Mouse (Mus musculus) stomach, embryonic 14.5 days (tissue): ENCODE measurements around the gene Ppp1r36. TPM values are rescaled to one million over a fixed set of nuclear protein-coding genes. Genes with fewer than 3 reads are reported as not detected.
"Not testable (repeated sequence)": the region's sequence is repeated elsewhere in the genome, so short reads cannot be mapped to it uniquely, and the experiment has no call there.

Experiments
- ATAC-seq: fragments of 200-750 bp; cut with Nextera tagmentation; 2 replicates; pipeline ENCODE4 v1.8.0; 2017; ENCODE audit warnings: low read depth, moderate TSS enrichment; ENCODE audit not compliant: insufficient number of reproducible peaks, insufficient read depth, low FRiP score
- H3K27ac ChIP-seq: fragments of 300-500 bp; sonication (generic); 2 replicates; pipeline ENCODE4 v1.5.1; 2014; ENCODE audit warnings: mild to moderate bottlenecking, low read length, moderate library complexity, mixed read lengths
- H3K27me3 ChIP-seq: fragments of 300-500 bp; sonication (generic); 2 replicates; pipeline ENCODE4 v1.6.1; 2014; ENCODE audit warnings: low read length, control low read depth, mixed read lengths; ENCODE audit not compliant: control insufficient read depth, insufficient read depth
- H3K36me3 ChIP-seq: fragments of 300-500 bp; sonication (generic); 2 replicates; pipeline ENCODE4 v1.6.1; 2014; ENCODE audit warnings: mild to moderate bottlenecking, control low read depth, low read length, moderate library complexity, mixed read lengths; ENCODE audit not compliant: control insufficient read depth, insufficient read depth
- H3K4me1 ChIP-seq: fragments of 300-500 bp; sonication (generic); 2 replicates; pipeline ENCODE4 v1.6.1; 2014; ENCODE audit warnings: low read length, control low read depth, mixed read lengths; ENCODE audit not compliant: control insufficient read depth, insufficient read depth
- H3K4me2 ChIP-seq: fragments of 300-500 bp; sonication (generic); replicated peaks from 2 replicates; pipeline ENCODE4 v1.6.1; 2014; ENCODE audit warnings: low read depth, low read length, control low read depth
- H3K4me3 ChIP-seq: fragments of 300-500 bp; sonication (generic); 2 replicates; pipeline ENCODE4 v1.5.1; 2014; ENCODE audit warnings: low read depth, low read length, control low read depth
- H3K9ac ChIP-seq: fragments of 300-500 bp; sonication (generic); replicated peaks from 2 replicates; pipeline ENCODE4 v1.6.1; 2014; ENCODE audit warnings: low read depth, mild to moderate bottlenecking, control low read depth, low read length, moderate library complexity, mixed read lengths
- H3K9me3 ChIP-seq: fragments of 300-500 bp; sonication (generic); 2 replicates; pipeline ENCODE4 v1.6.1; 2016; ENCODE audit warnings: low read depth, low read length, control low read depth; ENCODE audit not compliant: control insufficient read depth
- whole genome bisulfite sequencing: fragments of 180-500 bp; shearing (Covaris S2); extraction: QIAGEN DNeasy Blood & Tissue Kit; methylation state at CpG from one replicate; pipeline ENCODE4 v1.1.7; 2014; 5-methylcytosine and 5-hydroxymethylcytosine counted together
- polyA plus RNA-seq: library from polyadenylated mRNA; unstranded; fragments of >200 nt; fragmentation: Nextera tagmentation; extraction: Ambion mirVana; gene quantifications from 2 replicates; pipeline ENCODE4 v1.2.1, GENCODE M21; 2014

Ppp1r36 gene
- polyA plus RNA-seq, 1 experiment from 2014 or later: 3.2 TPM

GRCm38 (mm10) chr12:76425256-76425655, 7.9 kb downstream of the Ppp1r36 start:
- H3K9me3 ChIP-seq: no peaks in the 10 kb centered on the region
- H3K9ac ChIP-seq: no peak overlapping the region
- WGBS: 88% methylated on average over 3 of the region's 3 CpGs
- no peak overlapping the region for H3K4me2 ChIP-seq
- no peaks in the 10 kb centered on the region for H3K4me1 ChIP-seq
- no peaks in the 10 kb centered on the region for H3K27me3 ChIP-seq
- ATAC-seq: no peak
- H3K4me3 ChIP-seq: no peak overlapping the region
- no peaks in the 10 kb centered on the region for H3K36me3 ChIP-seq
- H3K27ac ChIP-seq: no peak overlapping the region

GRCm38 (mm10) chr12:76427546-76427945, 10.2 kb downstream of the Ppp1r36 start:
- H3K4me2 ChIP-seq: 0 out of 2 replicates have a peak overlapping the region, but pooled peaks have one; percentile 7
- H3K27ac ChIP-seq: no peak overlapping the region
- no peak for ATAC-seq
- no peaks in the 10 kb centered on the region for H3K9me3 ChIP-seq
- no peak overlapping the region for H3K4me3 ChIP-seq
- no peaks in the 10 kb centered on the region for H3K4me1 ChIP-seq
- no peak overlapping the region for H3K9ac ChIP-seq
- WGBS: 45% methylated on average over 5 of the region's 5 CpGs
- H3K27me3 ChIP-seq: no peaks in the 10 kb centered on the region
- H3K36me3 ChIP-seq: no peaks in the 10 kb centered on the region

GRCm38 (mm10) chr12:76430879-76431406, 13.6 kb downstream of the Ppp1r36 start:
- Histone ChIP-seq H3K4me1 (no peaks in the 10 kb centered on the region), H3K4me3 (no peak overlapping the region), H3K36me3 (no peaks in the 10 kb centered on the region), H3K27ac (no peak overlapping the region), H3K27me3 (no peaks in the 10 kb centered on the region), H3K9ac (0 out of 2 replicates have a peak overlapping the region, but pooled peaks have one; percentile 4), H3K4me2 (no peak overlapping the region), H3K9me3 (no peaks in the 10 kb centered on the region)
- no peak for ATAC-seq
- 43% methylated on average over 5 of the region's 5 CpGs for whole genome bisulfite sequencing

GRCm38 (mm10) chr12:76431431-76431830, 14.1 kb downstream of the Ppp1r36 start:
- no peak for ATAC-seq
- Histone ChIP-seq H3K9ac (no peak overlapping the region), H3K27ac (no peak overlapping the region), H3K36me3 (no peaks in the 10 kb centered on the region), H3K27me3 (no peaks in the 10 kb centered on the region), H3K4me2 (no peak overlapping the region), H3K4me3 (no peak overlapping the region), H3K9me3 (no peaks in the 10 kb centered on the region), H3K4me1 (no peaks in the 10 kb centered on the region)
- WGBS: 66% methylated on average over 6 of the region's 6 CpGs

GRCm38 (mm10) chr12:76434111-76434510, 16.8 kb downstream of the Ppp1r36 start:
- H3K9ac ChIP-seq: no peak overlapping the region
- H3K9me3 ChIP-seq: no peaks in the 10 kb centered on the region
- H3K4me1 ChIP-seq: no peaks in the 10 kb centered on the region
- H3K36me3 ChIP-seq: no peaks in the 10 kb centered on the region
- no peak overlapping the region for H3K4me3 ChIP-seq
- ATAC-seq: no peak
- no peak overlapping the region for H3K27ac ChIP-seq
- no peaks in the 10 kb centered on the region for H3K27me3 ChIP-seq
- H3K4me2 ChIP-seq: no peak overlapping the region
- WGBS: 40% methylated on average over 7 of the region's 7 CpGs

GRCm38 (mm10) chr12:76435084-76435483, 17.7 kb downstream of the Ppp1r36 start:
- no peak for ATAC-seq
- Histone ChIP-seq H3K9me3 (no peaks in the 10 kb centered on the region), H3K4me1 (no peaks in the 10 kb centered on the region), H3K4me2 (peak overlapping the region; percentile 78), H3K27me3 (no peaks in the 10 kb centered on the region), H3K36me3 (no peaks in the 10 kb centered on the region), H3K27ac (no peak overlapping the region), H3K4me3 (peak overlapping the region; percentile 36), H3K9ac (peak overlapping the region; percentile 33)
- WGBS: 2% methylated on average over 17 of the region's 17 CpGs

- peak overlapping the region; percentile 78 for H3K4me2 ChIP-seq
- WGBS: 38% methylated on average over 8 of the region's 8 CpGs
- no peak overlapping the region for H3K27ac ChIP-seq
- no peaks in the 10 kb centered on the region for H3K36me3 ChIP-seq
- peak overlapping the region; percentile 36; the same call in 1 of the 2 replicates for H3K4me3 ChIP-seq
- no peaks in the 10 kb centered on the region for H3K4me1 ChIP-seq
- H3K9ac ChIP-seq: no peak overlapping the region
- no peaks in the 10 kb centered on the region for H3K9me3 ChIP-seq
- no peak for ATAC-seq
- H3K27me3 ChIP-seq: no peaks in the 10 kb centered on the region
Measured at GRCm38 (mm10) chr12:76435549-76435948, 18.2 kb downstream of the Ppp1r36 start.

- not testable (repeated sequence) for H3K36me3 ChIP-seq, H3K9me3 ChIP-seq, H3K4me1 ChIP-seq, H3K4me2 ChIP-seq, H3K9ac ChIP-seq, ATAC-seq, H3K27me3 ChIP-seq, H3K4me3 ChIP-seq, H3K27ac ChIP-seq
- WGBS: 80% methylated on average over 6 of the region's 6 CpGs
Measured at GRCm38 (mm10) chr12:76443488-76443887, 26.1 kb downstream of the Ppp1r36 start.

- no peaks in the 10 kb centered on the region for H3K9me3 ChIP-seq
- ATAC-seq: no peak
- H3K4me2 ChIP-seq: no peak overlapping the region
- no peak overlapping the region for H3K4me3 ChIP-seq
- H3K4me1 ChIP-seq: no peaks in the 10 kb centered on the region
- WGBS: 55% methylated on average over 10 of the region's 10 CpGs
- H3K36me3 ChIP-seq: no peaks in the 10 kb centered on the region
- H3K27ac ChIP-seq: no peak overlapping the region
- H3K27me3 ChIP-seq: no peaks in the 10 kb centered on the region
- no peak overlapping the region for H3K9ac ChIP-seq
Measured at GRCm38 (mm10) chr12:76444359-76444772, 27.0 kb downstream of the Ppp1r36 start.
